Mouse (Mus musculus) neural tube, embryonic 13.5 days (tissue): ENCODE measurements around the gene Ifitm1. TPM values are rescaled to one million over a fixed set of nuclear protein-coding genes. Genes with fewer than 3 reads are reported as not detected.

Source experiments
- ATAC-seq: fragments of 200-750 bp; cut with Nextera tagmentation; 2 replicates; pipeline ENCODE4 v1.8.0; 2017; ENCODE audit warnings: low read depth, mild to moderate bottlenecking, moderate TSS enrichment, moderate library complexity
- H3K27ac ChIP-seq: fragments of 300-500 bp; sonication (generic); replicated peaks from 2 replicates; pipeline ENCODE4 v1.5.1; 2015; ENCODE audit warnings: moderate library complexity, mild to moderate bottlenecking, inconsistent platforms
- H3K27me3 ChIP-seq: fragments of 300-500 bp; sonication (generic); 2 replicates; pipeline ENCODE4 v1.6.1; 2015; ENCODE audit warnings: mild to moderate bottlenecking, inconsistent platforms
- H3K36me3 ChIP-seq: fragments of 300-500 bp; sonication (generic); 2 replicates; pipeline ENCODE4 v1.6.1; 2015; ENCODE audit warnings: mild to moderate bottlenecking, inconsistent platforms
- H3K4me1 ChIP-seq: fragments of 300-500 bp; sonication (generic); replicated peaks from 2 replicates; pipeline ENCODE4 v1.6.1; 2015; ENCODE audit warnings: inconsistent platforms
- H3K4me2 ChIP-seq: fragments of 300-500 bp; sonication (generic); 2 replicates; pipeline ENCODE4 v1.6.1; 2015; ENCODE audit warnings: inconsistent platforms, mild to moderate bottlenecking, moderate library complexity
- H3K4me3 ChIP-seq: fragments of 300-500 bp; sonication (generic); 2 replicates; pipeline ENCODE4 v1.5.1; 2015; ENCODE audit warnings: mild to moderate bottlenecking, inconsistent platforms
- H3K9ac ChIP-seq: fragments of 300-500 bp; sonication (generic); 2 replicates; pipeline ENCODE4 v1.6.1; 2015; ENCODE audit warnings: moderate library complexity, mild to moderate bottlenecking, inconsistent platforms
- H3K9me3 ChIP-seq: fragments of 300-500 bp; sonication (generic); 2 replicates; pipeline ENCODE4 v1.6.1; 2016; ENCODE audit warnings: inconsistent platforms
- WGBS: fragments of 180-500 bp; shearing (Covaris S2); methylation state at CpG from one replicate; pipeline ENCODE4 v1.1.7; 2015; 5-methylcytosine and 5-hydroxymethylcytosine counted together
- polyA plus RNA-seq: library from polyadenylated mRNA; unstranded; fragments of >200 nt; fragmentation: Nextera tagmentation; extraction: Ambion mirVana; gene quantifications from 2 replicates; pipeline ENCODE4 v1.2.1, GENCODE M21; 2015

Ifitm1 gene
- polyA plus RNA-seq, 1 experiment from 2014 or later = 20.3 TPM

- peak within 1 kb of the TSS; percentile 67 for H3K27ac ChIP-seq
These were observed 25.6 kb upstream of the Ifitm1 start, which contains the start of gene Pgghg for GRCm38 (mm10) chr7:140941222-140942051. Pgghg (plus strand) TSS chr7:140941391.

GRCm38 (mm10) chr7:140942341-140942740 is 24.7 kb upstream of the Ifitm1 start:
- no peaks in the 10 kb centered on the region for H3K9me3 ChIP-seq
- H3K27me3 ChIP-seq = 0 out of 2 replicates have a peak, but pooled peaks cover 4% of the 10 kb centered on the region
- H3K36me3 ChIP-seq = no peaks in the 10 kb centered on the region
- peak overlapping the region; percentile 71 for H3K9ac ChIP-seq
- peak overlapping the region; percentile 40 for H3K4me3 ChIP-seq
- H3K4me1 ChIP-seq = peaks cover 30% of the 10 kb centered on the region
- ATAC-seq = no peak
- H3K27ac ChIP-seq = no peak overlapping the region; the same call in 1 of the 2 replicates
- 62% methylated on average over 9 of the region's 9 CpGs for WGBS
- peak overlapping the region; percentile 54 for H3K4me2 ChIP-seq

More at GRCm38 (mm10) chr7:140941222-140942051, 25.6 kb upstream of the Ifitm1 start, which contains the start of gene Pgghg:
- H3K4me2 ChIP-seq = peak within 1 kb of the TSS; percentile 54
- ATAC-seq = peak; percentile 80
- 0 out of 2 replicates have a peak, but pooled peaks cover 8% of the 10 kb centered on the region for H3K27me3 ChIP-seq
- peak within 1 kb of the TSS; percentile 40 for H3K4me3 ChIP-seq
- H3K9me3 ChIP-seq = no peaks in the 10 kb centered on the region
- 4% methylated on average over 33 of the region's 33 CpGs for WGBS
- peak within 1 kb of the TSS; percentile 71 for H3K9ac ChIP-seq
- peaks cover 30% of the 10 kb centered on the region for H3K4me1 ChIP-seq
- no peaks in the 10 kb centered on the region for H3K36me3 ChIP-seq

DNA sequence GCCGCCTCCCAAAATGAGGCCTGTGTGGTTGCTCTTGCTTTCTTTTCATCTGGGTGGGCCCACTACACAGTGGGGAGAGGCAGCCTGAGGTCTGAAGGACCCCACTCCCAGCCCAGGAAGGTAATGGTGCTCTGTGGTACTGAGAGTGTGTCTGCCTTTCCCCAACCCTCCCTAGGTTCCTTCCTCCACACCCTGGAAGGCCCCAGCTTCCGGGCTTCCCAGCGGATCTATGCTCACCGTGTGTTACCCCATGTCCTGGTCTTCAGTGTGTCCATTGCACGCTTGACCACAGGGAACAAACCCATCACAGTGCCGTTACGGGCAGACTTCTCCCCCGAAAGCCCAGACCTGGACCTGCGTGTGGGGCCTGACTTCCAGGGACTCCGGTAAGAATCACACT is 24.2 kb upstream of the Ifitm1 start:
- ATAC-seq = no peak
- Histone ChIP-seq H3K36me3 (no peaks in the 10 kb centered on the region), H3K9me3 (no peaks in the 10 kb centered on the region), H3K27ac (no peak overlapping the region), H3K4me3 (no peak overlapping the region), H3K4me2 (peak overlapping the region; percentile 54; the same call in 1 of the 2 replicates), H3K4me1 (peaks cover 30% of the 10 kb centered on the region), H3K27me3 (0 out of 2 replicates have a peak, but pooled peaks cover 4% of the 10 kb centered on the region), H3K9ac (no peak overlapping the region)
- WGBS = 92% methylated on average over 10 of the region's 10 CpGs

GRCm38 (mm10) chr7:140943356-140943755 is 23.7 kb upstream of the Ifitm1 start:
- Histone ChIP-seq H3K27ac (no peak overlapping the region), H3K4me1 (peaks cover 30% of the 10 kb centered on the region), H3K4me2 (no peak overlapping the region), H3K9me3 (no peaks in the 10 kb centered on the region), H3K4me3 (no peak overlapping the region), H3K9ac (no peak overlapping the region), H3K27me3 (0 out of 2 replicates have a peak, but pooled peaks cover 4% of the 10 kb centered on the region), H3K36me3 (no peaks in the 10 kb centered on the region)
- ATAC-seq = no peak
- 90% methylated on average over 4 of the region's 4 CpGs for WGBS

- no peak overlapping the region for H3K4me2 ChIP-seq
- H3K27ac ChIP-seq = no peak overlapping the region
- peaks cover 28% of the 10 kb centered on the region for H3K4me1 ChIP-seq
- WGBS = 89% methylated on average over 7 of the region's 7 CpGs
- no peak overlapping the region for H3K9ac ChIP-seq
- no peaks in the 10 kb centered on the region for H3K9me3 ChIP-seq
- 0 out of 2 replicates have a peak, but pooled peaks cover 4% of the 10 kb centered on the region for H3K27me3 ChIP-seq
- H3K36me3 ChIP-seq = no peaks in the 10 kb centered on the region
- H3K4me3 ChIP-seq = no peak overlapping the region
- ATAC-seq = no peak
These were observed 22.8 kb upstream of the Ifitm1 start for GRCm38 (mm10) chr7:140944236-140944635.

- 94% methylated on average over 5 of the region's 5 CpGs for WGBS
- Histone ChIP-seq H3K9ac (no peak overlapping the region), H3K27ac (no peak overlapping the region), H3K4me1 (peaks cover 20% of the 10 kb centered on the region), H3K4me3 (no peak overlapping the region), H3K4me2 (no peak overlapping the region), H3K27me3 (0 out of 2 replicates have a peak, but pooled peaks cover 4% of the 10 kb centered on the region), H3K36me3 (no peaks in the 10 kb centered on the region), H3K9me3 (no peaks in the 10 kb centered on the region)
- no peak for ATAC-seq
These were observed 21.8 kb upstream of the Ifitm1 start for GRCm38 (mm10) chr7:140945247-140945646.

- Histone ChIP-seq H3K27me3 (0 out of 2 replicates have a peak, but pooled peaks cover 4% of the 10 kb centered on the region), H3K4me2 (no peak overlapping the region), H3K4me3 (no peak overlapping the region), H3K36me3 (no peaks in the 10 kb centered on the region), H3K4me1 (peaks cover 26% of the 10 kb centered on the region), H3K27ac (no peak overlapping the region), H3K9ac (no peak overlapping the region), H3K9me3 (no peaks in the 10 kb centered on the region)
- no peak for ATAC-seq
- WGBS = 94% methylated on average over 10 of the region's 10 CpGs
These were observed 20.7 kb upstream of the Ifitm1 start for GRCm38 (mm10) chr7:140946311-140946710.

- H3K9me3 ChIP-seq = no peaks in the 10 kb centered on the region
- peaks cover 24% of the 10 kb centered on the region for H3K4me1 ChIP-seq
- H3K27me3 ChIP-seq = 0 out of 2 replicates have a peak, but pooled peaks cover 4% of the 10 kb centered on the region
- H3K4me2 ChIP-seq = no peak overlapping the region
- H3K36me3 ChIP-seq = no peaks in the 10 kb centered on the region
- no peak for ATAC-seq
- H3K27ac ChIP-seq = no peak overlapping the region
- H3K4me3 ChIP-seq = no peak overlapping the region
- no peak overlapping the region for H3K9ac ChIP-seq
- 72% methylated on average over 7 of the region's 7 CpGs for WGBS
These were observed 20.0 kb upstream of the Ifitm1 start for GRCm38 (mm10) chr7:140946980-140947379.

DNA sequence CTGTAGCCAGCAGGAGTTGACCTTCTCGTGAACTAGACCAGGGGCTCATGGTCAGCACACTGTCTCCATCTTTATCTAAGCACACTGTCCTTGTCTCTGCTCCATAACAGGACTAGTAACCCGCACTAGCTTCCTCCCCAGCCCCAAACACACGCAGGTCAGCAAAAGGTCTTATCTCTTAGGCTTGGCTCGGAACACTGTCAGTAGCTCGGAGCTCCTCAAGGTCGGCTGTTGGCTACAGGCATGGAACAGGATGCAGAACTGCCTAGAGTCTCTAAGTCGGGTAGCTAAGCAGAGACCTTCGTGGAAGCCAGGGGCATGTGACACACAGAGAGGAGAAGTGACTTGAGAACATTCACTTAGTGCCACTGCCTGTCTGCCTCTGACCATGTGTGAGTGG is 18.9 kb upstream of the Ifitm1 start:
- no peak overlapping the region for H3K9ac ChIP-seq

DNA sequence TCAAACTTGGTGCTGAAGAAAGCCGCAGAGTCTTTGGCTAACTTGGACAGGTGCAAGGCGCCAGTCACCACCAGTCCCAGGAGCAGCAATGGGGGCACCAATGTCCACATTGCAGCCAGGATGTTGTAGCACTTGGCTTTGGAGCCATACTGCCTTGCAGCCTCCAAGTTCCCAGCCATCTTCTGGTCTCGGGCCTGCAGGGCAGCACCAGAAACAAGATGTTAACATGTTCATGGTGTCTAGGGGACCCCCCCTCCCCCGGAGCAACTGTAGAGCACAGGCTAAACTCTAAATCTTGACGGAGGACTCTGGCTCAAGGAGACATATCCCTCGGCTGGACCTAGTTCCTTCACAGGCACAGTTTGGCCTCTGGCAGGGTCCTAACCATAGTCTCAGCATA is 17.8 kb upstream of the Ifitm1 start:
- Histone ChIP-seq H3K4me3 (no peak overlapping the region), H3K27ac (no peak overlapping the region), H3K9me3 (no peaks in the 10 kb centered on the region), H3K4me1 (peaks cover 25% of the 10 kb centered on the region), H3K4me2 (no peak overlapping the region), H3K9ac (no peak overlapping the region), H3K27me3 (no peaks in the 10 kb centered on the region), H3K36me3 (no peaks in the 10 kb centered on the region)
- 90% methylated on average over 6 of the region's 6 CpGs for WGBS
- ATAC-seq = no peak

More for the DNA sequence above, 18.9 kb upstream of the Ifitm1 start:
- H3K4me2 ChIP-seq = no peak overlapping the region
- peaks cover 18% of the 10 kb centered on the region for H3K4me1 ChIP-seq
- H3K4me3 ChIP-seq = no peak overlapping the region
- H3K27ac ChIP-seq = no peak overlapping the region
- H3K9me3 ChIP-seq = no peaks in the 10 kb centered on the region
- no peaks in the 10 kb centered on the region for H3K27me3 ChIP-seq
- H3K36me3 ChIP-seq = no peaks in the 10 kb centered on the region
- WGBS = 94% methylated on average over 8 of the region's 8 CpGs
- ATAC-seq = no peak

- ATAC-seq = no peak
- H3K36me3 ChIP-seq = no peaks in the 10 kb centered on the region
- no peak within 1 kb of the TSS for H3K9ac ChIP-seq
- peaks cover 31% of the 10 kb centered on the region for H3K4me1 ChIP-seq
- WGBS = 45% methylated on average over 16 of the region's 16 CpGs
- no peaks in the 10 kb centered on the region for H3K9me3 ChIP-seq
- H3K4me2 ChIP-seq = no peak within 1 kb of the TSS
- no peaks in the 10 kb centered on the region for H3K27me3 ChIP-seq
- H3K27ac ChIP-seq = no peak within 1 kb of the TSS
- H3K4me3 ChIP-seq = no peak within 1 kb of the TSS
These were observed 17.0 kb upstream of the Ifitm1 start, which contains the start of gene Ifitm5 for GRCm38 (mm10) chr7:140949824-140950530. Ifitm5 (minus strand) TSS chr7:140950291.

- 38% methylated on average over 8 of the region's 8 CpGs for WGBS
- H3K4me2 ChIP-seq = no peak overlapping the region
These were observed 16.0 kb upstream of the Ifitm1 start for GRCm38 (mm10) chr7:140951051-140951450.

More at GRCm38 (mm10) chr7:140951051-140951450, 16.0 kb upstream of the Ifitm1 start:
- Histone ChIP-seq H3K9me3 (no peaks in the 10 kb centered on the region), H3K27ac (no peak overlapping the region), H3K36me3 (no peaks in the 10 kb centered on the region), H3K27me3 (no peaks in the 10 kb centered on the region), H3K9ac (no peak overlapping the region), H3K4me1 (peaks cover 31% of the 10 kb centered on the region), H3K4me3 (no peak overlapping the region)
- ATAC-seq = no peak
